Mouse (Mus musculus): ENCODE results near the gene Hivep3. TPM values are rescaled to one million over a fixed set of nuclear protein-coding genes. Genes with fewer than 3 reads are reported as not detected.

The Hivep3 gene
- total RNA-seq (2021): 7.5 and 8.5 TPM in 2 replicates
- long read RNA-seq, partial matches to known transcripts: 0 of 1 reads
- long read RNA-seq, other reads (novel, unspliced or antisense): 1 of 1 reads

- peak; percentile 100 for DNase-seq
Measured at GRCm38 (mm10) chr4:119733184-119733880, at the start of gene Hivep3. TSS of gene Hivep3 (plus strand) at chr4:119733784.

- no peak for DNase-seq
Measured at GRCm38 (mm10) chr4:119685746-119686145, 47.8 kb upstream of the Hivep3 start.

GRCm38 (mm10) chr4:119698339-119698738 is 35.2 kb upstream of the Hivep3 start:
- no peak for DNase-seq

GRCm38 (mm10) chr4:119701269-119701954 is 32.2 kb upstream of the Hivep3 start:
- DNase-seq: no peak

- DNase-seq: no peak
Measured at GRCm38 (mm10) chr4:119703965-119704364, 29.6 kb upstream of the Hivep3 start.

- no peak for DNase-seq
Measured at GRCm38 (mm10) chr4:119707326-119707725, 26.3 kb upstream of the Hivep3 start.

GRCm38 (mm10) chr4:119707751-119708150 is 25.8 kb upstream of the Hivep3 start:
- DNase-seq: no peak

- DNase-seq: no peak
Measured at GRCm38 (mm10) chr4:119710208-119710607, 23.4 kb upstream of the Hivep3 start.

GRCm38 (mm10) chr4:119717443-119717842 is 16.1 kb upstream of the Hivep3 start:
- DNase-seq: peak; percentile 9

GRCm38 (mm10) chr4:119721531-119721930 is 12.1 kb upstream of the Hivep3 start:
- no peak for DNase-seq

GRCm38 (mm10) chr4:119726074-119726473 is 7.5 kb upstream of the Hivep3 start:
- no peak for DNase-seq

GRCm38 (mm10) chr4:119727871-119728270 is 5.7 kb upstream of the Hivep3 start:
- no peak for DNase-seq

GRCm38 (mm10) chr4:119733942-119734341 is 358 bp downstream of the Hivep3 start:
- peak; percentile 61 for DNase-seq

- no peak for DNase-seq
Measured at GRCm38 (mm10) chr4:119734352-119734751, 768 bp downstream of the Hivep3 start.

- DNase-seq: no peak
Measured at GRCm38 (mm10) chr4:119738641-119739040, 5.1 kb downstream of the Hivep3 start.

GRCm38 (mm10) chr4:119739301-119740062 is 5.9 kb downstream of the Hivep3 start:
- no peak for DNase-seq

- no peak for DNase-seq
Measured at GRCm38 (mm10) chr4:119748341-119748740, 14.8 kb downstream of the Hivep3 start.

GRCm38 (mm10) chr4:119750157-119750556 is 16.6 kb downstream of the Hivep3 start:
- no peak for DNase-seq

GRCm38 (mm10) chr4:119750681-119751211 is 17.2 kb downstream of the Hivep3 start:
- no peak for DNase-seq

GRCm38 (mm10) chr4:119751408-119752006 is 17.9 kb downstream of the Hivep3 start:
- peak; percentile 37 for DNase-seq

GRCm38 (mm10) chr4:119759574-119760233 is 26.1 kb downstream of the Hivep3 start:
- no peak for DNase-seq

GRCm38 (mm10) chr4:119760820-119761219 is 27.2 kb downstream of the Hivep3 start:
- DNase-seq: no peak
